In the genomic region with DNA sequence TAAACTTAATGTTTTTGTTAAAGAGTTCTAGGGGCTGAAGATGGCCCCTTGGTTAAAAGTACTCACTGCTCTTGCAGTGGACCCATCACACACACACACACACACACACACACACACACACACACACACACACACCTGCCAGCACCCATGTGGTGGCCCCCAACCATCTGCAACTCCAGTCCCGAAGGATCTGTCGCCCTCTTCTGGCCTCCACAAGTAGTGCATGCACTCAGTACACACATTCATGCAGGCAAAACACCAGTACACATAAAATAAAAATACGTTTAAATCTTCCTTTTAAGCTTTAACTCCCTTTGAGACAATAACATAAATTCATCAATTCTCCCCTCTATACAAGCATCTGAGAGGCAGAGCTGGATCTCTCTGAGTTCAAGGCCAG, we compare ENCODE assay signal across 11 mouse cellular contexts. TPM values are rescaled to one million over a fixed set of nuclear protein-coding genes. Genes with fewer than 3 reads are reported as not detected.
A peak's percentile ranks its signal among the peaks of the same experiment; 100 is the strongest.
DNase-seq lines count a peak whose midpoint lies in the region; ATAC-seq and TF ChIP-seq lines count a peak whose summit lies in the region.
"Had no signal": no experiment of that assay in that cellular context is flagged by ENCODE, and none has a peak within 500 bp of the region (broad histone marks: within the 10 kb centered on the region; RNA-seq: fewer than 3 reads in every experiment).

No protein-coding gene starts in this region.

- no peaks in the 10 kb centered on the region for H3K79me3 ChIP-seq in C2C12 (ENCODE audit: low read depth)

- DNase-seq in kidney, adult 18-20 months, result peak; percentile 62
- peak; percentile 29 for DNase-seq in 3134 (ENCODE audit: extremely low read depth, insufficient read length, low spot score)
- DNase-seq in cerebellum, adult 8-10 months, result peak; percentile 46
- peak; percentile 78 for DNase-seq in kidney, postnatal 10 days

- no peak overlapping the region for H3K27ac ChIP-seq in kidney, embryonic 15.5 days
- no peak overlapping the region for H3K27ac ChIP-seq in small intestine, adult 2 months (ENCODE audit: insufficient read depth, low read depth, low read length)
- H3K27ac ChIP-seq: lung, embryonic 15.5 days; stomach, embryonic 15.5 days had no signal

- TF ChIP-seq CTCF in C2C12 (IDR thresholded peaks at IDR 0.05; ENCODE audit: control insufficient read depth, insufficient read depth, insufficient read length), result peak; percentile 79
- peak; percentile 41; the same call in 1 of the 2 replicates for TF ChIP-seq CTCF in small intestine, adult 2 months (IDR thresholded peaks at IDR 0.05; ENCODE audit: extremely low read depth, insufficient read length, insufficient replicate concordance, low read depth, low read length)

- H3K27me3 ChIP-seq in kidney, embryonic 15.5 days, result no peaks in the 10 kb centered on the region
- no peaks in the 10 kb centered on the region for H3K27me3 ChIP-seq in C2C12 (ENCODE audit: control insufficient read depth, insufficient read depth, insufficient read length)
- no peaks in the 10 kb centered on the region for H3K27me3 ChIP-seq in small intestine, adult 2 months (ENCODE audit: control insufficient read depth, insufficient read depth, low read length)
- H3K27me3 ChIP-seq: lung, embryonic 15.5 days; stomach, embryonic 15.5 days had no signal

- H3K9ac ChIP-seq in kidney, embryonic 15.5 days, result no peak overlapping the region
- H3K9ac ChIP-seq: lung, embryonic 15.5 days; stomach, embryonic 15.5 days had no signal

- H3K36me3 ChIP-seq in kidney, embryonic 15.5 days, result no peaks in the 10 kb centered on the region
- no peaks in the 10 kb centered on the region for H3K36me3 ChIP-seq in C2C12 (ENCODE audit: control insufficient read depth, insufficient read depth)
- H3K36me3 ChIP-seq in small intestine, adult 2 months (ENCODE audit: control insufficient read depth, insufficient read depth, low read length), result no peaks in the 10 kb centered on the region
- H3K36me3 ChIP-seq: lung, embryonic 15.5 days; stomach, embryonic 15.5 days had no signal

- no peak overlapping the region for H3K4me2 ChIP-seq in kidney, embryonic 15.5 days
- H3K4me2 ChIP-seq: lung, embryonic 15.5 days; stomach, embryonic 15.5 days had no signal

- TF ChIP-seq POLR2A in small intestine, adult 2 months (IDR thresholded peaks at IDR 0.05; ENCODE audit: low read depth, low read length), result no peak

- H3ac ChIP-seq in C2C12 (ENCODE audit: control insufficient read depth, insufficient read length, low read depth), result no peak overlapping the region

- peaks cover 13% of the 10 kb centered on the region for H3K4me1 ChIP-seq in kidney, embryonic 15.5 days
- peaks cover 9% of the 10 kb centered on the region for H3K4me1 ChIP-seq in small intestine, adult 2 months (ENCODE audit: control insufficient read depth, insufficient read depth, insufficient read length, low read length)

- no peak overlapping the region for H3K4me3 ChIP-seq in kidney, embryonic 15.5 days (replicated peaks)
- no peak overlapping the region for H3K4me3 ChIP-seq in C2C12 (ENCODE audit: insufficient read depth, poor library complexity, severe bottlenecking)
- no peak overlapping the region for H3K4me3 ChIP-seq in small intestine, adult 2 months (ENCODE audit: low read depth, low read length)
- H3K4me3 ChIP-seq: erythroblast, embryonic 14.5 days; lung, embryonic 15.5 days; stomach, embryonic 15.5 days had no signal

- WGBS in kidney, embryonic 15.5 days, result 27% methylated on average over 3 of the region's 3 CpGs
- WGBS in small intestine, adult 2 months, result 31% methylated on average over 3 of the region's 3 CpGs

- H3K79me2 ChIP-seq in C2C12 (ENCODE audit: control insufficient read depth, insufficient read depth), result no peaks in the 10 kb centered on the region

- ATAC-seq in kidney, embryonic 15.5 days (replicated peaks; ENCODE audit: low FRiP score), result no peak
- no peak for ATAC-seq in erythroid progenitor cell, adult 5-6 weeks (replicated peaks; ENCODE audit: low FRiP score, poor library complexity, severe bottlenecking)

- H3K9me3 ChIP-seq in kidney, embryonic 15.5 days (replicated peaks), result no peaks in the 10 kb centered on the region
- H3K9me3 ChIP-seq: lung, embryonic 15.5 days; stomach, embryonic 15.5 days had no signal

TF ChIP-seq in C2C12, 6 proteins besides CTCF, POLR2A, EP300 and RAD21:
- TF ChIP-seq CEBPB (IDR thresholded peaks at IDR 0.05; ENCODE audit: low read depth) (no peak), MAX (IDR thresholded peaks at IDR 0.05) (no peak), USF1 (IDR thresholded peaks at IDR 0.05; ENCODE audit: low read depth) (no peak), MYOG (IDR thresholded peaks at IDR 0.05; ENCODE audit: control insufficient read depth, extremely low read depth, insufficient read length) (no peak), FOSL1 (IDR thresholded peaks at IDR 0.05; ENCODE audit: insufficient read depth, low read length, poor library complexity, severe bottlenecking) (no peak), MYOD1 (IDR thresholded peaks at IDR 0.05; ENCODE audit: control insufficient read depth, insufficient read length, low read depth) (no peak)

RNA-seq across cellular contexts. Expression of gene Ralgps1, which starts 23.7 kb away (rescaled TPM):
- 5.5 and 5.9 TPM in 2 replicates for polyA plus RNA-seq in kidney, embryonic 15.5 days (2015; fragmentation: Nextera tagmentation; extraction: Ambion mirVana)
- polyA plus RNA-seq in C2C12 (2012; fragmentation: generic; extraction: Trizol), result 0.47 TPM
- 4.5 and 9.5 TPM in 2 replicates for polyA plus RNA-seq in small intestine, adult 2 months (2012; rRNA removed)
- total RNA-seq in erythroid progenitor cell, adult 5-6 weeks (2015; ENCODE audit: low replicate concordance), result 1.4 TPM in 1 of 2 replicates, not detected in the other
- not detected in 2 replicates for total RNA-seq in erythroid progenitor cell, adult 5-6 weeks (2017; ENCODE audit: low replicate concordance)
- polyA plus RNA-seq: erythroblast, embryonic 14.5 days had no signal
